Mouse (Mus musculus): ENCODE data around the gene Ddx41. TPM values are rescaled to one million over a fixed set of nuclear protein-coding genes. Genes with fewer than 3 reads are reported as not detected.

The Ddx41 gene
- polyA plus RNA-seq, 1 experiment = 40.3 TPM

DNA sequence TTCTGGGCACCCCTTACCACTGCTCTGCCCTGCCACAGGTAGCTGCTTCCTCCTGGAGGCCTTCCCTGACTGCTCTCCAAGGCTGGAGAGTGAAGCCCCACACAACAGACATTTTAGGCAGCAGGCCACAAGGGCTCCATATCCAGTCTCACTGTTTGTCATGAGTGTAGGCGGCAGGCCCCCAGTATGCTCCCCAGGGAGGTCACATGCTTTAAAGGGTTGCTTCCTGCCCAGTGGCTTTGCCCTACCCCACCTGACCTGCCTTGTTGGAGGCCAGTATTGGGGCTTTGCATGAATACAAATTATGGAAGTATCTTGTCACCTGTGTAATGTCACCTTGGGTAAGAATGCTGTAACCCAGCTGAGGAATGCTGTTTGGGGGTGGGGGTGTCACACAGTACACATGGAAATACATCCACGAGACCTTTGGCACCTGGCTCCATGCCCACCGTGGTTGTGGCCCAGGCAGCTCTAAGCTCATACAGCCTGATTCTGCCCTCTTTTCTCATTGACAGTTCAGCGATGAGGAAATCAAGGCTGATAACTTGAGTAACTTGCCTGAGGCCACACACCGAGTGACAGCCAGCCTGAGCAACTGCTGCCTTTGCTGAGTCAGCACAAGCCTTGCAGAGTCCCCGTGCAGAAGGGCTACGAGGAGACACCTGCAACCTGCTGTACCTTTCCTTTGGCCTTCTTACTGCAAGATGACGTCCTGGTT is 7.1 kb downstream of the Ddx41 start, which contains the start of gene Dok3:
TSS of gene Dok3 (minus strand) at position 99 of the 718 bp plus-strand sequence.
- peak within 1 kb of the TSS; percentile 97 for H3K27ac ChIP-seq (ENCODE audit: control insufficient read depth, insufficient read depth, low read depth, low read length, poor library complexity)
- peak within 1 kb of the TSS; percentile 83 for H3K4me3 ChIP-seq (replicated peaks; ENCODE audit: control insufficient read depth, low read depth, low read length)
- H3K4me1 ChIP-seq (ENCODE audit: control insufficient read depth, insufficient read depth, low read length) = peaks cover 18% of the 10 kb centered on the region
- WGBS = 11% methylated on average over 8 of the region's 8 CpGs
- TF ChIP-seq POLR2A (IDR thresholded peaks at IDR 0.05; ENCODE audit: borderline replicate concordance, control insufficient read depth, low read depth, low read length) (no peak), CTCF (IDR thresholded peaks at IDR 0.05; ENCODE audit: control insufficient read depth, insufficient read depth, low read length) (no peak)

DNA sequence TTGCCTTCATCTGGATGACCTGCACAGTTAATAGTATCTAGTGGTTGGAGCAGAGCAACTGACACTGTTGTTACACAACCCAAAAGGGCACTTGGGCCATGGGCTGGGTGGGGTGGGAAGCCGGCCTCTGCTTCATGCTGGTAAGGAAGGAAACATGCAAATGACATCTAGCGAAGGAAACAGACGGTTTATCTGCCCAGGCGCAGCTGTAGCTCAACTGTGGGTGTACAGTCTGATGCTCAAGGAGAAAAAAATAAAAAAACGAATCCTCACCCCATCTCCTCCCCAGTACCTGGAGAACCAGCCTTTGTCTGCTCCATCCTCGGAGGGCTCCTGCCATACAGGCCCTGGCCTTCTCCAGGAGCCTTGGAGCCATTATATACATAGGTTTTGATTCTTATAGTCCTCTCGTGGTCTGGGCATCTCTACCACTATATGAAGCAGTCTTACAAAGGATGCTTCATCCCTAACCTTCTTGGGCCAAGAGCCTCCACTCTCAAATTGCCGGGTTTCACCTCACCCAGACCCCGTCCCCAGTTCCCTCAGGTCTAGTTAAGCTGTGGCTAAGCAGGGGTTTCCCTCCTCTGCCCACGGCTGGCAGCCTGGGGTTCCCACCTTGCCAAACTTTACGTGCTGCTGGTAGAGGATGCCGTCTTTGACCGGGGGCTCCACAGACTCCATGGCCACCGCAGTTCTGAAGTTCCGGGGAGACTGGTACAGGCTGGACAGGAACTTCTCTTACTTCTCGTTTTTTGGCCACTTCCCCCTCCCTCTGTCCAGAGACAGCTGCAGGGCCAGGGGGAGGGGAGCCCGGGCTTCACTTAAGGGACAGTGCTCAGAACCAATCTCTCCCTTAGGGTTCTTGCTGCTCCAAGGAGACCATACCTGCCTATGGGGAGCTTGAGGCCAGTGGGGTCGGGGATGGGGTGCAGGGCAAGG is 8.4 kb downstream of the Ddx41 start:
- H3K4me1 ChIP-seq (ENCODE audit: control insufficient read depth, insufficient read depth, low read length) = peaks cover 18% of the 10 kb centered on the region
- TF ChIP-seq CTCF (IDR thresholded peaks at IDR 0.05; ENCODE audit: control insufficient read depth, insufficient read depth, low read length) (no peak), POLR2A (IDR thresholded peaks at IDR 0.05; ENCODE audit: borderline replicate concordance, control insufficient read depth, low read depth, low read length) (peak; percentile 74; the same call in 1 of the 2 replicates)
- WGBS = 2% methylated on average over 18 of the region's 18 CpGs
- peak overlapping the region; percentile 97 for H3K27ac ChIP-seq (ENCODE audit: control insufficient read depth, insufficient read depth, low read depth, low read length, poor library complexity)
- peak overlapping the region; percentile 83 for H3K4me3 ChIP-seq (replicated peaks; ENCODE audit: control insufficient read depth, low read depth, low read length)

DNA sequence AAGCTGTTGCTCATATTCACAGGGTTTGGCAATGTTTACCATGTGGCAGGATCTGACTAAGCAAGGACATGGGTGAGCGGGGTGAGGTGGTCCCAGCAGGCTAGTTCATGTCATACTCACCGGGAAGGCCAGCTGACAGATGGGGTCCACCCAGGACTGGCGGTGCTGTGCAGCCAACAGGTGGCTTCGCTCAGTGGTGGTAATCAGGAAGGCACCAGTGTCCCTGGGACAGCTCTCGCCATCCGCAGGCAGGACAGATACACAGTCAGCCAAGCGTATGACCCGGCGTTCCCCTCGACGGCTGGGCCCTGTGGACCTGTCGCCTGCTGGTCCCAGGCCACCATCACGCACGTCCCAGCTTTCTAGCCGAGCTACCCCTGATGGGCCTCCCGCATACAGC is 9.2 kb downstream of the Ddx41 start:
- H3K27ac ChIP-seq (ENCODE audit: control insufficient read depth, insufficient read depth, low read depth, low read length, poor library complexity) = peak overlapping the region; percentile 97
- peaks cover 18% of the 10 kb centered on the region for H3K4me1 ChIP-seq (ENCODE audit: control insufficient read depth, insufficient read depth, low read length)
- H3K4me3 ChIP-seq (replicated peaks; ENCODE audit: control insufficient read depth, low read depth, low read length) = peak overlapping the region; percentile 83

DNA sequence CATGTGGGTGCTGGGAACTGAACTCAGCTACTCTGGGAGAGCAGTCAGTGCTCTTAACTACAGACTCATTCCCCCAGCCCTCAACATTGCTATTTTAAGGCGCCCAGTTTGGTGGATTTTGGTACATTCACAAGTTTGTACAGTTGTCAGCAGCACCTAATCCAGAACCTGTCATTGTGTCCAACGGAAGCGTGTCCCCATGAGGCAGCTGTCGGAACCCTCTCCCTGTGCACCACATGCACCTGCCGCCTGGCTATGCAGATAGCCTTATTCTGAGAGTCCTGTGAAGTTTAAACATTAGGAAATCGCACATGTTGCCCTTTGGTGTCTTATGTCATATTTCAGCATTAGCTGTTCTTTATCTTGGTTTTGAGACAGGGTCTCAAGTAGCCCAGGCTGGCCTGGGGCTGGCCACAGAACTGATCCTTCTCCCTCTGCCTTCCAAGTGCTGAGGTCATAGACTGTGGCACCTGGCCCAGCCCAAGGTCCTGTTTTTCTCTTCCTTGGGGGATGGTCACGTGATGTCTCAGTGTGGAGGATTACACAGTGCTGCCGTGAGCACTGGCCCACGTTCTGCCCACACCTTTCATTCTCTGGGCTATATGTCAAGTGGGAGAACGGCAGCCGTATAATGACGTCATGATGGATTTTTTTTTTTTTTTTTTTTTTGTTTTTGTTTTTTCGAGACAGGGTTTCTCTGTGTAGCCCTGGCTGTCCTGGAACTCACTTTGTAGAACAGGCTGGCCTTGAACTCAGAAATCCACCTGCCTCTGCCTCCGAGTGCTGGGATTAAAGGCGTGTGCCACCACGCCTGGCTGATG is 10.5 kb downstream of the Ddx41 start:
- 40% methylated on average over 16 of the region's 16 CpGs for WGBS
- TF ChIP-seq CTCF (IDR thresholded peaks at IDR 0.05; ENCODE audit: control insufficient read depth, insufficient read depth, low read length) = no peak
- Histone ChIP-seq H3K27ac (ENCODE audit: control insufficient read depth, insufficient read depth, low read depth, low read length, poor library complexity) (no peak overlapping the region), H3K4me1 (ENCODE audit: control insufficient read depth, insufficient read depth, low read length) (peaks cover 17% of the 10 kb centered on the region), H3K4me3 (replicated peaks; ENCODE audit: control insufficient read depth, low read depth, low read length) (no peak overlapping the region)

More for the DNA sequence above, 9.2 kb downstream of the Ddx41 start:
- 0 out of 2 replicates have a peak, but pooled peaks have one; percentile 1 for TF ChIP-seq CTCF (IDR thresholded peaks at IDR 0.05; ENCODE audit: control insufficient read depth, insufficient read depth, low read length)
- TF ChIP-seq POLR2A (IDR thresholded peaks at IDR 0.05; ENCODE audit: borderline replicate concordance, control insufficient read depth, low read depth, low read length) = peak; percentile 11; the same call in 1 of the 2 replicates
- WGBS = 49% methylated on average over 16 of the region's 16 CpGs

DNA sequence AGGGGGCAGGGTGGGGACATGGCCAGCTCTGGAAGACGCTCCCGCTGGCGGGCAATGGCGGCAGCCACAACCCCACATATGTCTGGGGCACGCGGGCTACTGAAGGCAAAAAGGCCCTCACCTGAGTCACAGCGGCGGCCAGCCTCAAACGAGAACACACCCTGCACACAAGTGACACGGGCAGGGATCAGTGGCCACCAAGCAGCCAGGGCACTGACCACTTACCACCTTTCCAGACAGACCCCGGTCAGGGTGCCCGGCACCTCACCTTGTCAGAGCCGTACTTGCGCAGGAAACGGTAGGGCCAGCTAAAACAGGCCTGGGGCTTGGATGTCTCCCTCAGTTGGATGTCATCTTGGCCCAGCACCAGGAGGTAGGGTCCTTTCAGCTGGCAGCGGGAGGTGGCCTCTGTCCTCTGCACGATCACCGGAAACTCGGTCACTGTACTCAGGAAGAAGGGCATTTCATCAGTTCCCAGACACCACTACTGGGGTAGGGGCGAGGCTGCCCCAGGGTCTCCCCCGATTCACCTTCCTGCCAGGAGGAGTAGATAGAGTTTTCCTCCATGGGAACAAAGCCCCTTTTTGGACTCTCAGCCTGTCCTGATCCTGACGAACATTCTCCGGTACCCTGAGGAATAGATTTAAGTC is 12.4 kb downstream of the Ddx41 start:
- no peak overlapping the region for H3K4me3 ChIP-seq (replicated peaks; ENCODE audit: control insufficient read depth, low read depth, low read length)
- no peak for TF ChIP-seq POLR2A (IDR thresholded peaks at IDR 0.05; ENCODE audit: borderline replicate concordance, control insufficient read depth, low read depth, low read length)
- no peak for TF ChIP-seq CTCF (IDR thresholded peaks at IDR 0.05; ENCODE audit: control insufficient read depth, insufficient read depth, low read length)
- 83% methylated on average over 23 of the region's 23 CpGs for WGBS
- no peak overlapping the region for H3K27ac ChIP-seq (ENCODE audit: control insufficient read depth, insufficient read depth, low read depth, low read length, poor library complexity)
- peaks cover 5% of the 10 kb centered on the region; the same call in 1 of the 2 replicates for H3K4me1 ChIP-seq (ENCODE audit: control insufficient read depth, insufficient read depth, low read length)

DNA sequence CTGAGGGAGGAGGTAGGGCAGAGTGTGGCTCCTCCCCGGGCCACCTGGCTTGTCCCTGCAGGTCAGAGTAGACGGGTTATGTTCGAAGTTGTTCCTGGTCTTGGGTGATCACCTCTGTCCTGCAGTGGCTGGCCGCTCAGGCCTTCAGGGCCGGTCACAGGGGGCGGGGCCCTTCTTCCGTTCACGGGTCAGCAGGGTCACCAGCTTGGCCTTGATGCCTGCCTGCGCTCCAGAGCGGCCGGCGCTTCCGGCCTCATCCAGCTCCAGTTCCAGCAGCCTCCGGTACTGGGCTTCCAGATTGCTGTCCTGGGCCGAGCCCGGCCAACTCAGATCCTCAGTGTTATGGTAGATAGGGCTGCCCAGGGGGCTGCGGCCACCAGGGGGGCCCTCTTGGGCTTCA is 13.2 kb downstream of the Ddx41 start:
- no peak overlapping the region for H3K27ac ChIP-seq (ENCODE audit: control insufficient read depth, insufficient read depth, low read depth, low read length, poor library complexity)
- H3K4me3 ChIP-seq (replicated peaks; ENCODE audit: control insufficient read depth, low read depth, low read length) = no peak overlapping the region
- TF ChIP-seq CTCF (IDR thresholded peaks at IDR 0.05; ENCODE audit: control insufficient read depth, insufficient read depth, low read length) = no peak
- TF ChIP-seq POLR2A (IDR thresholded peaks at IDR 0.05; ENCODE audit: borderline replicate concordance, control insufficient read depth, low read depth, low read length) = no peak
- 93% methylated on average over 17 of the region's 17 CpGs for WGBS
- peaks cover 5% of the 10 kb centered on the region; the same call in 1 of the 2 replicates for H3K4me1 ChIP-seq (ENCODE audit: control insufficient read depth, insufficient read depth, low read length)

DNA sequence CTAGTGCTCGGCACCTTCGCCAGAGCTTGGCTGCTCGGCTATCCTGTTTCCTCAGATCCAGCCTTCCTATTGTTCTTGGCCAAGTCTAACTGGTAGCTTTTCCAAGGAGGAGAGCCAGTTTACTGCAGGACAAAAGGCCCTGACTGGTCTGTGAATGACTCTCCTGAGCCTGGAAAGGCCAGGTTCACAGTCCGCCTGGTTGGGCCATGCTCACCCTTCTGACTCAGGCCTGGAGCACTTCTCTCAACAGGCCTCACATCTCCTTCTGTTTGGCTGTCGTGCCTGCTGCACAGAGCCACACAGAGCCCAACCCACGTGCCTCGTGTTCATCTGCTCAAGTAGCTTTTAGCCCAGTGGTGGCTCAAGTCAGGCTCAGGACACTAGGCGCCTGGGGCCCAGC is 13.7 kb downstream of the Ddx41 start:
- WGBS = 80% methylated on average over 8 of the region's 8 CpGs
- Histone ChIP-seq H3K27ac (ENCODE audit: control insufficient read depth, insufficient read depth, low read depth, low read length, poor library complexity) (no peak overlapping the region), H3K4me1 (ENCODE audit: control insufficient read depth, insufficient read depth, low read length) (peaks cover 5% of the 10 kb centered on the region; the same call in 1 of the 2 replicates), H3K4me3 (replicated peaks; ENCODE audit: control insufficient read depth, low read depth, low read length) (no peak overlapping the region)
- TF ChIP-seq CTCF (IDR thresholded peaks at IDR 0.05; ENCODE audit: control insufficient read depth, insufficient read depth, low read length) (no peak), POLR2A (IDR thresholded peaks at IDR 0.05; ENCODE audit: borderline replicate concordance, control insufficient read depth, low read depth, low read length) (no peak)

Data from bone marrow, adult 2 months (tissue).